Mouse (Mus musculus) gastrocnemius, adult 18-20 months (tissue): ENCODE results near the gene Srarp. TPM values are rescaled to one million over a fixed set of nuclear protein-coding genes. Genes with fewer than 3 reads are reported as not detected.
A peak's percentile ranks its signal among the peaks of the same experiment; 100 is the strongest.

Source experiments
- DNase-seq: peaks from one replicate; pipeline ENCODE4 v3.0.0; 2021; ENCODE audit warnings: low spot score
- long read RNA-seq, 2 experiments: library from polyadenylated mRNA; stranded (forward); transcript quantifications; one replicate each; pipeline ENCODE4 v2.0.0; 2021
- total RNA-seq, 2 experiments: library from RNA; stranded (reverse); gene quantifications; 2 replicates each; pipeline ENCODE4 v1.2.3; 2021

Gene Srarp
- total RNA-seq, result 1 to 10 TPM in 1 of 2 experiments, under 1 TPM in 1; 0.87 to 1.0 TPM
- long read RNA-seq, experiment 1, result 0 reads
- long read RNA-seq, experiment 2, result 0 reads

- DNase-seq, result no peak
Measured at GRCm38 (mm10) chr4:141435974-141436373, at the start of gene Srarp. TSS of gene Srarp (minus strand) at chr4:141436105.

GRCm38 (mm10) chr4:141484071-141484470 is 48.2 kb upstream of the Srarp start:
- DNase-seq, result no peak

GRCm38 (mm10) chr4:141479411-141479810 is 43.5 kb upstream of the Srarp start:
- DNase-seq, result no peak

- DNase-seq, result no peak
Measured at GRCm38 (mm10) chr4:141478794-141479193, 42.9 kb upstream of the Srarp start.

- DNase-seq, result no peak
Measured at GRCm38 (mm10) chr4:141478225-141478624, 42.3 kb upstream of the Srarp start.

GRCm38 (mm10) chr4:141477681-141478102 is 41.8 kb upstream of the Srarp start:
- peak; percentile 63 for DNase-seq

GRCm38 (mm10) chr4:141474431-141474830 is 38.5 kb upstream of the Srarp start:
- DNase-seq, result no peak

- no peak for DNase-seq
Measured at GRCm38 (mm10) chr4:141472641-141473321, 36.9 kb upstream of the Srarp start.

GRCm38 (mm10) chr4:141471491-141471890 is 35.6 kb upstream of the Srarp start:
- no peak for DNase-seq

- DNase-seq, result no peak
Measured at GRCm38 (mm10) chr4:141469343-141469742, 33.4 kb upstream of the Srarp start.

- DNase-seq, result no peak
Measured at GRCm38 (mm10) chr4:141468576-141468975, 32.7 kb upstream of the Srarp start.

GRCm38 (mm10) chr4:141467581-141467927 is 31.6 kb upstream of the Srarp start:
- DNase-seq, result no peak

- no peak for DNase-seq
Measured at GRCm38 (mm10) chr4:141466844-141467580, 31.1 kb upstream of the Srarp start.

- no peak for DNase-seq
Measured at GRCm38 (mm10) chr4:141466289-141466795, 30.4 kb upstream of the Srarp start.

- no peak for DNase-seq
Measured at GRCm38 (mm10) chr4:141465512-141466288, 29.8 kb upstream of the Srarp start.

GRCm38 (mm10) chr4:141464722-141465121 is 28.8 kb upstream of the Srarp start:
- no peak for DNase-seq

- no peak for DNase-seq
Measured at GRCm38 (mm10) chr4:141463472-141463871, 27.6 kb upstream of the Srarp start.

GRCm38 (mm10) chr4:141461576-141461975 is 25.7 kb upstream of the Srarp start:
- DNase-seq, result peak; percentile 30

GRCm38 (mm10) chr4:141461088-141461487 is 25.2 kb upstream of the Srarp start:
- no peak for DNase-seq

- DNase-seq, result no peak
Measured at GRCm38 (mm10) chr4:141460481-141460880, 24.6 kb upstream of the Srarp start.

GRCm38 (mm10) chr4:141459766-141460165 is 23.9 kb upstream of the Srarp start:
- no peak for DNase-seq

GRCm38 (mm10) chr4:141458888-141459287 is 23.0 kb upstream of the Srarp start:
- no peak for DNase-seq
